Mouse (Mus musculus) thymus, adult 2 months (tissue): ENCODE measurements around the gene Rab11fip2. TPM values are rescaled to one million over a fixed set of nuclear protein-coding genes. Genes with fewer than 3 reads are reported as not detected.

Experiments used
- DNase-seq: peaks from one replicate; pipeline ENCODE4 v3.0.0; 2021
- H3K27ac ChIP-seq: fragments of 200-500 bp; 2 replicates; pipeline ENCODE4 v1.5.1; 2012; ENCODE audit warnings: low read length, control low read depth; ENCODE audit not compliant: control insufficient read depth, insufficient read depth
- H3K27me3 ChIP-seq: fragments of 200-500 bp; 2 replicates; pipeline ENCODE4 v1.6.1; 2012; ENCODE audit warnings: mild to moderate bottlenecking, low read length, moderate library complexity, mixed read lengths; ENCODE audit not compliant: control insufficient read depth, insufficient read depth
- H3K36me3 ChIP-seq: fragments of 200-500 bp; 2 replicates; pipeline ENCODE4 v1.6.1; 2012; ENCODE audit warnings: mild to moderate bottlenecking, low read length, moderate library complexity; ENCODE audit not compliant: control insufficient read depth, insufficient read depth
- H3K4me1 ChIP-seq: fragments of 200-500 bp; replicated peaks from 2 replicates; pipeline ENCODE4 v1.6.1; 2012; ENCODE audit warnings: low read length; ENCODE audit not compliant: control insufficient read depth, insufficient read depth
- H3K4me3 ChIP-seq: fragments of 200-500 bp; 2 replicates; pipeline ENCODE4 v1.5.1; 2012; ENCODE audit warnings: mild to moderate bottlenecking, low read length, control low read depth, moderate library complexity; ENCODE audit not compliant: control insufficient read depth, insufficient read depth
- CTCF ChIP-seq: fragments of 200-500 bp; IDR thresholded peaks from 2 replicates; pipeline ENCODE4 v1.5.1; 2012; ENCODE audit warnings: mild to moderate bottlenecking, control low read depth, low read length, moderate library complexity, borderline replicate concordance; ENCODE audit not compliant: control insufficient read depth, poor library complexity, insufficient read depth; ENCODE audit errors: extremely low read depth
- POLR2A ChIP-seq: fragments of 200-500 bp; IDR thresholded peaks from 2 replicates; pipeline ENCODE4 v1.6.1; 2012; ENCODE audit warnings: mild to moderate bottlenecking, low read length, control low read depth, moderate library complexity; ENCODE audit not compliant: control insufficient read depth, poor library complexity, insufficient read depth; ENCODE audit errors: extremely low read depth
- WGBS: fragments of 180-500 bp; shearing (Covaris S2); methylation state at CpG from one replicate; pipeline ENCODE4 v1.1.7; 2018; 5-methylcytosine and 5-hydroxymethylcytosine counted together
- polyA plus RNA-seq: library from polyadenylated mRNA; depleted of rRNA; stranded (reverse); fragments of >200 nt; gene quantifications from 2 replicates; pipeline ENCODE4 v1.2.3, GENCODE M21; 2012

The Rab11fip2 gene
- polyA plus RNA-seq, 1 experiment: 2.8 TPM

DNA sequence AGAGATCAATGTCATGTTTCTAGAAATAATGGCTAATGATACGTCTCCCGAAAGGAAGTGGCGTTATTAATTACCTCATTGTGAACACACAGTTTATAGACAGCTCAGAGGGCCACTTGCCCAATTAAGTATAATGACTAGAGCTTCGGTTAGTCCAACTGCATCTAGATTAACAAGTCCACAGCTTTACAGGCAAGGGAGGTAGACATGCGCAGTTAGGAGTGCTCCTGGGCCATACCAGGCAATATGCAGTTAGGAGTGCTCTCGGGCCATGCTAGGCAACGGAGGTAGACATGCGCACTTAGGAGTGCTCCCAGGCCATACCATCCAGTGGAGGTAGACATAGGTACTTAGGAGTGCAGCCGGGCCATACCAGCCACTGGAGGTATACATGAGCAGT, 76.8 kb downstream of the Rab11fip2 start:
- H3K4me3 ChIP-seq: no peak overlapping the region
- no peaks in the 10 kb centered on the region for H3K36me3 ChIP-seq
- no peaks in the 10 kb centered on the region for H3K4me1 ChIP-seq
- H3K27ac ChIP-seq: no peak overlapping the region
- TF ChIP-seq CTCF: no peak
- TF ChIP-seq POLR2A: no peak
- H3K27me3 ChIP-seq: no peaks in the 10 kb centered on the region
- 96% methylated on average over 9 of the region's 9 CpGs for WGBS
- no peak for DNase-seq

DNA sequence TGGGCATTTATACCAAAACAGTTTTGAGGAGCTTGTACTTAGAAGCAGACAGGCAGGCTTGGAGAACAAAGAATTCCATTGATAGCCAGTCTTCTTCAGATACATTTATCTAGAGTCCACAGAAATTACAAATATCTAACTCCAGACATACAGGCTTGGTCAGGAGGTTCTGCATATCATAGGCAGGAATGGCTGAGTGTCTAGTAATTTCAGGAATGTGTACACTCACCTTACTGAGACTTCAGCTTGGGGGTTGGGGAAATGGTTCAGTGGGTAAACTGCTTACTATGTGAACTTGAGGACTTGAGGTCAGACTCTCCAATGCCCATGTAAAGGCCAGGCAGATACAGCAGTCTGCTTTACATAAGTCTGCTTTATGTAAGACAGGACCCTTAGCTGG, 81.0 kb downstream of the Rab11fip2 start:
- Histone ChIP-seq H3K27ac (no peak overlapping the region), H3K4me1 (no peaks in the 10 kb centered on the region), H3K4me3 (no peak overlapping the region), H3K27me3 (no peaks in the 10 kb centered on the region), H3K36me3 (no peaks in the 10 kb centered on the region)
- no peak for TF ChIP-seq CTCF
- no peak for TF ChIP-seq POLR2A
- DNase-seq: no peak

GRCm38 (mm10) chr19:59860799-59861198, 82.7 kb downstream of the Rab11fip2 start:
- no peak overlapping the region for H3K27ac ChIP-seq
- 97% methylated on average over 3 of the region's 3 CpGs for WGBS
- no peak for TF ChIP-seq POLR2A
- TF ChIP-seq CTCF: no peak
- H3K4me1 ChIP-seq: no peaks in the 10 kb centered on the region
- DNase-seq: no peak
- H3K36me3 ChIP-seq: no peaks in the 10 kb centered on the region
- no peak overlapping the region for H3K4me3 ChIP-seq
- no peaks in the 10 kb centered on the region for H3K27me3 ChIP-seq

GRCm38 (mm10) chr19:59853061-59853460, 90.4 kb downstream of the Rab11fip2 start:
- no peak for DNase-seq
- TF ChIP-seq POLR2A (no peak), CTCF (no peak)
- H3K27ac ChIP-seq: no peak overlapping the region

More at GRCm38 (mm10) chr19:59853061-59853460, 90.4 kb downstream of the Rab11fip2 start:
- 97% methylated on average over 3 of the region's 3 CpGs for WGBS
- Histone ChIP-seq H3K27me3 (no peaks in the 10 kb centered on the region), H3K4me3 (no peak overlapping the region), H3K36me3 (no peaks in the 10 kb centered on the region), H3K4me1 (no peaks in the 10 kb centered on the region)
